Mouse (Mus musculus) intestine, embryonic 16.5 days (tissue): ENCODE measurements around the gene Ugt3a1. TPM values are rescaled to one million over a fixed set of nuclear protein-coding genes. Genes with fewer than 3 reads are reported as not detected.

ENCODE experiments used
- ATAC-seq: fragments of 200-750 bp; cut with Nextera tagmentation; 2 replicates; pipeline ENCODE4 v1.8.0; 2017; ENCODE audit warnings: moderate TSS enrichment, moderate library complexity
- H3K27ac ChIP-seq: fragments of 300-500 bp; sonication (generic); 2 replicates; pipeline ENCODE4 v1.5.1; 2014; ENCODE audit warnings: mild to moderate bottlenecking, low read length
- H3K27me3 ChIP-seq: fragments of 300-500 bp; sonication (generic); replicated peaks from 2 replicates; pipeline ENCODE4 v1.6.1; 2014; ENCODE audit warnings: low read length, control low read depth, mixed read lengths; ENCODE audit not compliant: control insufficient read depth, insufficient read depth
- H3K36me3 ChIP-seq: fragments of 300-500 bp; sonication (generic); 2 replicates; pipeline ENCODE4 v1.6.1; 2014; ENCODE audit warnings: low read length, control low read depth; ENCODE audit not compliant: control insufficient read depth, insufficient read depth
- H3K4me1 ChIP-seq: fragments of 300-500 bp; sonication (generic); 2 replicates; pipeline ENCODE4 v1.6.1; 2014; ENCODE audit warnings: low read length, control low read depth, mixed read lengths; ENCODE audit not compliant: control insufficient read depth, insufficient read depth
- H3K4me2 ChIP-seq: fragments of 300-500 bp; sonication (generic); 2 replicates; pipeline ENCODE4 v1.6.1; 2014; ENCODE audit warnings: low read depth, low read length, control low read depth
- H3K4me3 ChIP-seq: fragments of 300-500 bp; sonication (generic); 2 replicates; pipeline ENCODE4 v1.5.1; 2014; ENCODE audit warnings: mild to moderate bottlenecking, low read length
- H3K9ac ChIP-seq: fragments of 300-500 bp; sonication (generic); 2 replicates; pipeline ENCODE4 v1.6.1; 2014; ENCODE audit warnings: low read depth, low read length
- H3K9me3 ChIP-seq: fragments of 300-500 bp; sonication (generic); 2 replicates; pipeline ENCODE4 v1.6.1; 2016; ENCODE audit warnings: low read length, control low read depth; ENCODE audit not compliant: control insufficient read depth
- WGBS: fragments of 180-500 bp; shearing (Covaris S2); extraction: QIAGEN DNeasy Blood & Tissue Kit; methylation state at CpG from one replicate; pipeline ENCODE4 v1.1.7; 2014; 5-methylcytosine and 5-hydroxymethylcytosine counted together
- polyA plus RNA-seq: library from polyadenylated mRNA; unstranded; fragments of >200 nt; fragmentation: Nextera tagmentation; extraction: Ambion mirVana; gene quantifications from 2 replicates; pipeline ENCODE4 v1.2.1, GENCODE M21; 2015

Ugt3a1 gene
- polyA plus RNA-seq, 1 experiment from 2014 or later = not detected

- Histone ChIP-seq H3K4me2 (no peak overlapping the region), H3K36me3 (no peaks in the 10 kb centered on the region), H3K9me3 (no peaks in the 10 kb centered on the region), H3K4me3 (no peak overlapping the region), H3K4me1 (no peaks in the 10 kb centered on the region), H3K27ac (no peak overlapping the region), H3K27me3 (no peaks in the 10 kb centered on the region), H3K9ac (no peak overlapping the region)
- 83% methylated on average over 8 of the region's 8 CpGs for WGBS
- ATAC-seq = no peak
Measured at GRCm38 (mm10) chr15:9305978-9306692, 29.4 kb downstream of the Ugt3a1 start.

GRCm38 (mm10) chr15:9334596-9334995 lies 57.9 kb downstream of the Ugt3a1 start:
- Histone ChIP-seq H3K36me3 (no peaks in the 10 kb centered on the region), H3K27ac (no peak overlapping the region), H3K27me3 (no peaks in the 10 kb centered on the region), H3K4me1 (no peaks in the 10 kb centered on the region), H3K4me3 (no peak overlapping the region), H3K9ac (no peak overlapping the region), H3K9me3 (no peaks in the 10 kb centered on the region), H3K4me2 (no peak overlapping the region)
- WGBS = 55% methylated on average over 2 of the region's 2 CpGs
- ATAC-seq = no peak

- Histone ChIP-seq H3K36me3 (no peaks in the 10 kb centered on the region), H3K27me3 (no peaks in the 10 kb centered on the region), H3K4me2 (no peak within 1 kb of the TSS), H3K4me1 (no peaks in the 10 kb centered on the region), H3K9me3 (no peaks in the 10 kb centered on the region), H3K9ac (no peak within 1 kb of the TSS), H3K4me3 (no peak within 1 kb of the TSS), H3K27ac (no peak within 1 kb of the TSS)
- no peak for ATAC-seq
- WGBS = 88% methylated on average over 4 of the region's 4 CpGs
Measured at GRCm38 (mm10) chr15:9335341-9335740, 58.7 kb downstream of the Ugt3a1 start, which contains the start of gene Ugt3a2. TSS of gene Ugt3a2 (plus strand) at chr15:9335550.

GRCm38 (mm10) chr15:9336616-9337015 lies 59.9 kb downstream of the Ugt3a1 start:
- no peak overlapping the region for H3K27ac ChIP-seq
- no peaks in the 10 kb centered on the region for H3K27me3 ChIP-seq
- no peak for ATAC-seq
- no peaks in the 10 kb centered on the region for H3K4me1 ChIP-seq
- H3K4me3 ChIP-seq = no peak overlapping the region
- H3K9ac ChIP-seq = no peak overlapping the region
- H3K4me2 ChIP-seq = no peak overlapping the region
- no peaks in the 10 kb centered on the region for H3K9me3 ChIP-seq
- WGBS = 81% methylated on average over 3 of the region's 3 CpGs
- no peaks in the 10 kb centered on the region for H3K36me3 ChIP-seq

- H3K9me3 ChIP-seq = no peaks in the 10 kb centered on the region
- H3K4me3 ChIP-seq = no peak overlapping the region
- 51% methylated on average over 3 of the region's 3 CpGs for WGBS
- H3K27me3 ChIP-seq = no peaks in the 10 kb centered on the region
- H3K9ac ChIP-seq = no peak overlapping the region
- no peaks in the 10 kb centered on the region for H3K4me1 ChIP-seq
- no peaks in the 10 kb centered on the region for H3K36me3 ChIP-seq
- no peak for ATAC-seq
- H3K4me2 ChIP-seq = no peak overlapping the region
- no peak overlapping the region for H3K27ac ChIP-seq
Measured at GRCm38 (mm10) chr15:9337021-9337420, 60.3 kb downstream of the Ugt3a1 start.

- no peaks in the 10 kb centered on the region for H3K4me1 ChIP-seq
- ATAC-seq = no peak
- no peak overlapping the region for H3K4me2 ChIP-seq
- H3K27ac ChIP-seq = no peak overlapping the region
- H3K4me3 ChIP-seq = no peak overlapping the region
- WGBS = 52% methylated on average over 3 of the region's 3 CpGs
- no peaks in the 10 kb centered on the region for H3K27me3 ChIP-seq
- H3K9me3 ChIP-seq = no peaks in the 10 kb centered on the region
- H3K36me3 ChIP-seq = no peaks in the 10 kb centered on the region
- no peak overlapping the region for H3K9ac ChIP-seq
Measured at GRCm38 (mm10) chr15:9348739-9349138, 72.1 kb downstream of the Ugt3a1 start.

GRCm38 (mm10) chr15:9362801-9363200 lies 86.1 kb downstream of the Ugt3a1 start:
- no peak for ATAC-seq
- WGBS = 61% methylated on average over 2 of the region's 2 CpGs

More at GRCm38 (mm10) chr15:9362801-9363200, 86.1 kb downstream of the Ugt3a1 start:
- Histone ChIP-seq H3K9ac (no peak overlapping the region), H3K36me3 (no peaks in the 10 kb centered on the region), H3K27ac (no peak overlapping the region), H3K4me3 (no peak overlapping the region), H3K27me3 (no peaks in the 10 kb centered on the region), H3K9me3 (no peaks in the 10 kb centered on the region), H3K4me1 (no peaks in the 10 kb centered on the region), H3K4me2 (no peak overlapping the region)

Other genes starting within 250 kb of the Ugt3a1 start
- gene Nadk2, start 205.6 kb upstream of the Ugt3a1 start, polyA plus RNA-seq = 19.7 and 44.7 TPM in 2 replicates
- 3.1 and 3.6 TPM in 2 replicates for gene Lmbrd2, start 136.3 kb upstream of the Ugt3a1 start, polyA plus RNA-seq
- 43.5 and 47.8 TPM in 2 replicates for gene Skp2, start 121.5 kb upstream of the Ugt3a1 start, polyA plus RNA-seq
- gene Ugt3a2, start 58.7 kb downstream of the Ugt3a1 start, polyA plus RNA-seq = 0.09 TPM in 1 of 2 replicates, not detected in the other
- gene Capsl, start 159.1 kb downstream of the Ugt3a1 start, polyA plus RNA-seq = 3.6 and 4.0 TPM in 2 replicates